Mouse (Mus musculus) brain, embryonic 14.5 days (tissue): ENCODE measurements at regions not wholly inside any gene's neighbourhood (a gene's known extent, or its start where the extent isn't known, plus 50 kb on each side); places are given as distances from the start of the nearest gene placed in this dataset.
"Not testable (repeated sequence)": the region's sequence is repeated elsewhere in the genome, so short reads cannot be mapped to it uniquely, and the experiment has no call there.

Experiments used
- DNase-seq: peaks from one replicate; pipeline ENCODE4 v3.0.0-alpha.2; 2011; ENCODE audit warnings: low read depth
- CTCF ChIP-seq: fragments of 200-500 bp; IDR thresholded peaks from 2 replicates; pipeline ENCODE4 v1.5.1; 2012; ENCODE audit warnings: inconsistent platforms, mild to moderate bottlenecking, moderate library complexity, borderline replicate concordance; ENCODE audit not compliant: insufficient read depth, insufficient read length; ENCODE audit errors: extremely low read depth
- POLR2A ChIP-seq: fragments of 200-500 bp; IDR thresholded peaks from 2 replicates; pipeline ENCODE4 v1.6.1; 2012; ENCODE audit warnings: mild to moderate bottlenecking, inconsistent platforms, borderline replicate concordance; ENCODE audit not compliant: poor library complexity, insufficient read depth, insufficient read length, severe bottlenecking; ENCODE audit errors: extremely low read depth

DNA sequence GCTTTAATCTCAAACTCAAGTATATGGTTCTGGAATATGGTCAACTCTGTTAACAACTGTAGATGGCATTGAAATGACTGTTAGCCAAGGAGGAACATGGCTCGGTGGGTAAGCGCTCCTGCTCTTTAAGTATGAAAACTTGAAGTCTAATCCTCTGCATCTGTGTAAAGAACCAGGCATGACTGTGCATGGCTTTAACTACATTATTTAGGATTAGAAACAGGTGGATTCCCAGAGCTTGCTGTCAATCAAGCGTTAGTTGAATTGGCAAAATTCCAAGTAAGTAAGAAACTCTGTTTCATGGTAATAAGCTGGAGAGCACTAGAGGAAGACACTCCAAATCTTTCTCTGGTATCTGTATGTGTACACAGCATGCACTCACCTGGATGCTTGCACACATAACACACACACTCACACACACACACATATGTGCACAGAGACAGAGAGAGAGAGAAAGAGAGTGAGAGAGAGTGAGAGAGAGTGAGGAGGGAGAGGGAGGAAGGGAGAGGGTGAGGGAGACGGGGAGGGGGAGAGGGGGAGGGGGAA is 993.9 kb upstream of the Pom121l12 start:
- TF ChIP-seq POLR2A (no peak), CTCF (no peak)
- peak; percentile 59 for DNase-seq

DNA sequence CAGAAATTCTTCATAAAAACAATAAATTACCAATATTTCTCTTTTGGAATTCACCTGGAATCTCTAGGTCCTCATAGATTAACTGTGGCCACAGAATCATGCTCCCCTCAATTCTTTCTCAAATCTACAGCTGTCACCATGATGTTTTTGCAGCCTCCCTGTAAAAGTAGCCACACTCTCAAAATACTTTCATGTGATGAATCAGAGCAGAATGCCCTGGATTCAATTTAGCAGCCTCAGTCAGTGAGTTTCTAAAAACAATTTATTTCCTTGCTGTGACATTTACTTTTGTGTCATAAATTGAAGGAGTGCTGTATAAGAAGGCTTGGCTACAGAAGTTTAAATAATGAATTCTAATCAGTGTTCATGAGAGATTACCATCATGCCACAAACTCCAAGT is 1014.4 kb upstream of the Pom121l12 start:
- TF ChIP-seq POLR2A (no peak), CTCF (no peak)
- no peak for DNase-seq

DNA sequence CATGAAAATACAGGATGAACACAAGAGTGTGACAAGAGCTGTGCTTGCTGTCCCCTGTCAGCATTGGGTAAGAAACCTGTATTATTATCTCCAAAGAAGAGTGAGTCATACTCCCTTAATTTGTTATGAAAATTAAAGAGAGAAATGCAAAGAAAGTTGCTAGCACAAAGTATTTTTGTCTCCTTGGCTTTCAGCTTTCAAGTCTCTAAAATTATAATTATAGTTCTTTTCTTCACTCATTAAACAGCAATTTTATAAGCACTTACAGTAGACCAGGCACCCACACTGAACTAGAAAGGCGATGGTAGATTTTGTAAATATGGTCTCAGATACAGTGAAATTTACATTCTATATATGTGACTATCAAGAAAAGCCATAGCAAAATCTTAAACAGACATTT is 1043.8 kb upstream of the Pom121l12 start:
- TF ChIP-seq CTCF: no peak
- TF ChIP-seq POLR2A: no peak
- DNase-seq: no peak

DNA sequence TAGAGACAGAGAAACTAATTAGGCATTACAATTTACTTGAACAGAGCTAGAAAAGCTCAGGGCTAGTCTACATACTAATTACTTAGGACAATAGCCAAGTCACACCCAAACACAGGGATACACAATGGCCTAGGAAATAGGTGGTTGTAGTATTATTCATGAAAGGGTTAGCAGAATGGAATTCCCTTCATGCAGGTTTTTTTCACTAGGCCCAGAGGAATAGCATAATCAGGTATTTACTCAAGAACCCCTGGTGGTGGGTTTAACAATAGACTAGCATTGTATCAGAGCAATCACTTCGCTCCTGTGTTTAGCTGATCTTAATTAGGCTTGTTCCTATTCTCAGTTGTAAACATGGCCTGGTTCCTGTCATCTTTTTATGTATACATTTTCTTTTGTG is 1054.9 kb upstream of the Cobl start:
- DNase-seq: not testable (repeated sequence)

DNA sequence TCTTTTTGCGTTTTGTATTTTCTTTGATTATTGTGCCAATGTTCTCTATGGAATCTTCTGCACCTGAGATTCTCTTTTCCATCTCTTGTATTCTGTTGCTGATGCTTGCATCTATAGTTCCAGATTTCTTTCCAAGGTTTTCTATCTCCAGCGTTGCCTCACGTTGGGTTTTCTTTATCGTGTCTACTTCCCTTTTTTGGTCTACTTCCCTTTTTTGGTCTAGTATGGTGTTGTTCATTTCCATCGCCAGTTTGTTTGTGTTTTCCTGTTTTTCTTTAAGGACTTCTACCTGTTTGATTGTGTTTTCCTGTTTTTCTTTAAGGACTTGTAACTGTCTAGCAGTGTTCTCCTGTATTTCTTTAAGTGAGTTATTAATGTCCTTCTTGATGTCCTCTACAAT is 1046.2 kb upstream of the Cobl start:
- not testable (repeated sequence) for DNase-seq

DNA sequence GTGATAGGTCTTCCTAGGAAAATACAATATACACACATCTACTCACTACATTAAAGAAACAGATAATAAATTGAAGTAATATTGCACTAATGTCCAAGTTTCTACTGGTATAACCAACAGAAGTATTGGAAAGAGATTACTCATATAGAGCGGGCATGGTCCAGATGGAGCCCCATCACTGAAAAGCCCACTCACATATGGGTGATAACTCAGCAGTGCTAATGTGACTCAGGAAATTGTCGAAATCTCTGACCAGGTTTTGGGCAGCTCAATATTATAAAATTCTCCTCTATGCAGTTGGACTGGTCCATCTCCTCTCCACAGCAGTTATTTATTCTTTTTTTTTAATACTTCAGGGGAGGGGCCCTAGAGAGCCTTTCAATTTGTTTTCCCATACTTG is 1021.2 kb upstream of the Cobl start:
- DNase-seq: no peak
- TF ChIP-seq CTCF (no peak), POLR2A (no peak)

DNA sequence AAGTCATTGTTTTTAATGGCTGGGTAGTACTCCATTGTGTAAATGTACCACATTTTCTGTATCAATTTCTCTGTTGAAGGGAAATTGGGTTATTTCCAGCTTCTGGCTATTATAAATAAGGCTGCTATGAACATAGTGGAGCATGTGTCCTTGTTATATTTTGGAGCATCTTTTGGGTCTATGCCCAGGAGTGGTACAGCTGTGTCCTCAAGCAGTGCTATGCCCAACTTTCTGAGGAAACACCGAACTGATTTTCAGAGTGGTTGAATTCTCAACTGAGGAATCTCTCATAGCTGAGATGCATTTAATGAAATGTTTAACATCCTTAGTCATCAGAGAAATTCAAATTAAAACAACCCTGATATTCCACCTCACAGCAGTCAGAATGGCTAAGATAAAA is 986.8 kb upstream of the Cobl start:
- DNase-seq: not testable (repeated sequence)

DNA sequence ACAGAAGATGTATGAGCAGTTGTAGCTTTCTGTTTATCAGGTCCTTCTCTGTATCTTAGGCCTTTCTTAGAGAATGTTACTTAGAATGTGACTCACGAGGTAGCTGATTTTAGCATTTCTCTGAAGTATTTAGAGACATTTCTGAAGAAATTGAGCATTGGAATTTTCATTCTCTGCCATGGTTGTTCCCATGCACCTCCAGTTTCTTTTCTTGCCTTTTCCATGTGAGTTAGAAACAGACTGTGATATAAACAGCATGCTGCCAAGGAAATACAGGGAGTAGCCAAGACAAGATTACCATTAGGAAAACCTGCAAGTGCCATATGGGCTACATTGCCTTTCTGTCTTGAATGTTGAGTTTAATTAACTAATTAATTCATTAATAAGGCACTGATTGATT is 971.7 kb upstream of the Cobl start:
- peak; percentile 26 for DNase-seq
- no peak for TF ChIP-seq CTCF
- no peak for TF ChIP-seq POLR2A

DNA sequence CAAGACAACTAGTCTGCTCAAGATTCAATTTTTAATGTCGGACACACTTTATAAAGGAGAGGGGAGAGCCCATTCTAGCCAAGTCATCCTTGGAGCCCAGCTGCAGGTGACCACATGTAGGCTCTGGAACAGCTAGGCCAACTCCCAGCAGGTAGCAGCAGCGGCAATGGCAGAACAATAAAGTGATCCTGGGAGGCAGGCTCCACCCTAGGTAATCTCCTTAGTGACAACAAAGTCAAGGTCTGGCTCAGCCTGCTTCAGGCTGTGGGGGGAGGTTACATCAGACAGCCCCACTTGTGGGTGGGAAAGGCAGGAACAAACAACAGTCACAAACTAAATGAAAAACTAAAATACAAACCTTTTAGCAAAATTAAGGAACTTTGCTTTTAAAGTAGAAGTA is 953.1 kb upstream of the Cobl start:
- not testable (repeated sequence) for DNase-seq
